Mouse (Mus musculus): Measurements from ENCODE around the gene Cpt1a. TPM values are rescaled to one million over a fixed set of nuclear protein-coding genes. Genes with fewer than 3 reads are reported as not detected.

Cpt1a gene
- polyA plus RNA-seq, 1 experiment: 2.1 TPM

GRCm38 (mm10) chr19:3341021-3341420 is 18.9 kb downstream of the Cpt1a start:
- no peak for TF ChIP-seq GATA1 (IDR thresholded peaks at IDR 0.05; ENCODE audit: low read length)

- no peak for TF ChIP-seq GATA1 (IDR thresholded peaks at IDR 0.05; ENCODE audit: low read length)
These were observed 21.8 kb downstream of the Cpt1a start for GRCm38 (mm10) chr19:3343929-3344328.

GRCm38 (mm10) chr19:3344636-3345544 is 22.8 kb downstream of the Cpt1a start:
- TF ChIP-seq GATA1 (IDR thresholded peaks at IDR 0.05; ENCODE audit: low read length): no peak

- no peak for TF ChIP-seq GATA1 (IDR thresholded peaks at IDR 0.05; ENCODE audit: low read length)
These were observed 25.6 kb downstream of the Cpt1a start for GRCm38 (mm10) chr19:3347784-3348183.

- no peak for TF ChIP-seq GATA1 (IDR thresholded peaks at IDR 0.05; ENCODE audit: low read length)
These were observed 31.4 kb downstream of the Cpt1a start for GRCm38 (mm10) chr19:3353415-3354111.

- no peak for TF ChIP-seq GATA1 (IDR thresholded peaks at IDR 0.05; ENCODE audit: low read length)
These were observed 33.0 kb downstream of the Cpt1a start for GRCm38 (mm10) chr19:3355096-3355495.

GRCm38 (mm10) chr19:3356516-3356915 is 34.4 kb downstream of the Cpt1a start:
- no peak for TF ChIP-seq GATA1 (IDR thresholded peaks at IDR 0.05; ENCODE audit: low read length)

- TF ChIP-seq GATA1 (IDR thresholded peaks at IDR 0.05; ENCODE audit: low read length): no peak
These were observed 35.5 kb downstream of the Cpt1a start for GRCm38 (mm10) chr19:3357620-3358019.

- peak; percentile 64 for TF ChIP-seq GATA1 (IDR thresholded peaks at IDR 0.05; ENCODE audit: low read length)
These were observed 37.9 kb downstream of the Cpt1a start for GRCm38 (mm10) chr19:3359841-3360588.

- no peak for TF ChIP-seq GATA1 (IDR thresholded peaks at IDR 0.05; ENCODE audit: low read length)
These were observed 41.4 kb downstream of the Cpt1a start for GRCm38 (mm10) chr19:3363510-3363909.

- no peak for TF ChIP-seq GATA1 (IDR thresholded peaks at IDR 0.05; ENCODE audit: low read length)
These were observed 43.0 kb downstream of the Cpt1a start for GRCm38 (mm10) chr19:3365089-3365488.

- no peak for TF ChIP-seq GATA1 (IDR thresholded peaks at IDR 0.05; ENCODE audit: low read length)
These were observed 46.1 kb downstream of the Cpt1a start for GRCm38 (mm10) chr19:3368276-3368675.

GRCm38 (mm10) chr19:3373380-3373779 is 51.2 kb downstream of the Cpt1a start:
- no peak for TF ChIP-seq GATA1 (IDR thresholded peaks at IDR 0.05; ENCODE audit: low read length)

- TF ChIP-seq GATA1 (IDR thresholded peaks at IDR 0.05; ENCODE audit: low read length): no peak
These were observed 51.9 kb downstream of the Cpt1a start for GRCm38 (mm10) chr19:3374028-3374427.

GRCm38 (mm10) chr19:3375945-3376495 is 53.9 kb downstream of the Cpt1a start:
- TF ChIP-seq GATA1 (IDR thresholded peaks at IDR 0.05; ENCODE audit: low read length): no peak

All from G1E-ER4 (cell line).